Mouse (Mus musculus): ENCODE results near the gene Trim47. TPM values are rescaled to one million over a fixed set of nuclear protein-coding genes. Genes with fewer than 3 reads are reported as not detected.

Trim47 gene
- polyA plus RNA-seq, 1 experiment from 2014 or later = 16.1 TPM

GRCm38 (mm10) chr11:116076836-116077235 lies 50.2 kb downstream of the Trim47 start:
- TF ChIP-seq CTCF (IDR thresholded peaks at IDR 0.05; ENCODE audit: low read depth) = no peak
- no peaks in the 10 kb centered on the region for H3K27me3 ChIP-seq (replicated peaks; ENCODE audit: control insufficient read depth, insufficient read depth, low read length)
- H3K9me3 ChIP-seq (ENCODE audit: control insufficient read depth) = no peaks in the 10 kb centered on the region
- peak overlapping the region; percentile 64 for H3K4me2 ChIP-seq (replicated peaks; ENCODE audit: low read depth)
- 77% methylated on average over 7 of the region's 7 CpGs for WGBS
- peaks cover 4% of the 10 kb centered on the region; the same call in 1 of the 2 replicates for H3K4me1 ChIP-seq (replicated peaks; ENCODE audit: control insufficient read depth, insufficient read depth, low read length)
- H3K9ac ChIP-seq (ENCODE audit: low read depth, low read length) = peak overlapping the region; percentile 40; the same call in 1 of the 2 replicates
- H3K36me3 ChIP-seq (ENCODE audit: control insufficient read depth, insufficient read depth) = peaks cover 29% of the 10 kb centered on the region
- ATAC-seq = no peak
- H3K4me3 ChIP-seq (ENCODE audit: low read depth, low read length) = peak overlapping the region; percentile 29; the same call in 1 of the 2 replicates
- no peak overlapping the region for H3K27ac ChIP-seq (ENCODE audit: low read depth, low read length)

- H3K4me2 ChIP-seq (replicated peaks; ENCODE audit: low read depth) = no peak overlapping the region
- H3K4me1 ChIP-seq (replicated peaks; ENCODE audit: control insufficient read depth, insufficient read depth, low read length) = peaks cover 4% of the 10 kb centered on the region; the same call in 1 of the 2 replicates
- no peaks in the 10 kb centered on the region for H3K9me3 ChIP-seq (ENCODE audit: control insufficient read depth)
- no peak overlapping the region for H3K4me3 ChIP-seq (ENCODE audit: low read depth, low read length)
- ATAC-seq = no peak
- H3K27me3 ChIP-seq (replicated peaks; ENCODE audit: control insufficient read depth, insufficient read depth, low read length) = no peaks in the 10 kb centered on the region
- WGBS = 74% methylated on average over 7 of the region's 7 CpGs
- no peak overlapping the region for H3K9ac ChIP-seq (ENCODE audit: low read depth, low read length)
- no peak for TF ChIP-seq CTCF (IDR thresholded peaks at IDR 0.05; ENCODE audit: low read depth)
- H3K27ac ChIP-seq (ENCODE audit: low read depth, low read length) = no peak overlapping the region
- H3K36me3 ChIP-seq (ENCODE audit: control insufficient read depth, insufficient read depth) = peaks cover 22% of the 10 kb centered on the region
Observed at GRCm38 (mm10) chr11:116076266-116076540, 50.8 kb downstream of the Trim47 start.

- Histone ChIP-seq H3K4me1 (replicated peaks; ENCODE audit: control insufficient read depth, insufficient read depth, low read length) (peaks cover 4% of the 10 kb centered on the region; the same call in 1 of the 2 replicates), H3K4me2 (replicated peaks; ENCODE audit: low read depth) (no peak overlapping the region), H3K36me3 (ENCODE audit: control insufficient read depth, insufficient read depth) (peaks cover 17% of the 10 kb centered on the region), H3K9me3 (ENCODE audit: control insufficient read depth) (no peaks in the 10 kb centered on the region), H3K27ac (ENCODE audit: low read depth, low read length) (no peak overlapping the region), H3K4me3 (ENCODE audit: low read depth, low read length) (no peak overlapping the region), H3K27me3 (replicated peaks; ENCODE audit: control insufficient read depth, insufficient read depth, low read length) (no peaks in the 10 kb centered on the region), H3K9ac (ENCODE audit: low read depth, low read length) (no peak overlapping the region)
- no peak for ATAC-seq
- TF ChIP-seq CTCF (IDR thresholded peaks at IDR 0.05; ENCODE audit: low read depth) = no peak
- WGBS = 52% methylated on average over 20 of the region's 20 CpGs
Observed at GRCm38 (mm10) chr11:116075539-116076265, 51.3 kb downstream of the Trim47 start.

GRCm38 (mm10) chr11:116074436-116074991 lies 52.5 kb downstream of the Trim47 start:
- no peak for ATAC-seq

GRCm38 (mm10) chr11:116072608-116073007 lies 54.4 kb downstream of the Trim47 start:
- H3K27ac ChIP-seq (ENCODE audit: low read depth, low read length) = no peak overlapping the region
- no peaks in the 10 kb centered on the region; the same call in 1 of the 2 replicates for H3K4me1 ChIP-seq (replicated peaks; ENCODE audit: control insufficient read depth, insufficient read depth, low read length)
- no peaks in the 10 kb centered on the region for H3K36me3 ChIP-seq (ENCODE audit: control insufficient read depth, insufficient read depth)
- no peaks in the 10 kb centered on the region for H3K27me3 ChIP-seq (replicated peaks; ENCODE audit: control insufficient read depth, insufficient read depth, low read length)
- 78% methylated on average over 3 of the region's 3 CpGs for WGBS
- no peaks in the 10 kb centered on the region for H3K9me3 ChIP-seq (ENCODE audit: control insufficient read depth)
- TF ChIP-seq CTCF (IDR thresholded peaks at IDR 0.05; ENCODE audit: low read depth) = no peak
- no peak overlapping the region for H3K9ac ChIP-seq (ENCODE audit: low read depth, low read length)
- no peak for ATAC-seq
- H3K4me2 ChIP-seq (replicated peaks; ENCODE audit: low read depth) = no peak overlapping the region
- no peak overlapping the region for H3K4me3 ChIP-seq (ENCODE audit: low read depth, low read length)

More at GRCm38 (mm10) chr11:116074436-116074991, 52.5 kb downstream of the Trim47 start:
- WGBS = 73% methylated on average over 7 of the region's 7 CpGs
- Histone ChIP-seq H3K4me1 (replicated peaks; ENCODE audit: control insufficient read depth, insufficient read depth, low read length) (peaks cover 4% of the 10 kb centered on the region; the same call in 1 of the 2 replicates), H3K27me3 (replicated peaks; ENCODE audit: control insufficient read depth, insufficient read depth, low read length) (no peaks in the 10 kb centered on the region), H3K4me2 (replicated peaks; ENCODE audit: low read depth) (no peak overlapping the region), H3K9me3 (ENCODE audit: control insufficient read depth) (no peaks in the 10 kb centered on the region), H3K36me3 (ENCODE audit: control insufficient read depth, insufficient read depth) (peaks cover 5% of the 10 kb centered on the region), H3K27ac (ENCODE audit: low read depth, low read length) (no peak overlapping the region), H3K4me3 (ENCODE audit: low read depth, low read length) (no peak overlapping the region), H3K9ac (ENCODE audit: low read depth, low read length) (no peak overlapping the region)
- no peak for TF ChIP-seq CTCF (IDR thresholded peaks at IDR 0.05; ENCODE audit: low read depth)

- TF ChIP-seq CTCF (IDR thresholded peaks at IDR 0.05; ENCODE audit: low read depth) = peak; percentile 56
- H3K4me1 ChIP-seq (replicated peaks; ENCODE audit: control insufficient read depth, insufficient read depth, low read length) = no peaks in the 10 kb centered on the region; the same call in 1 of the 2 replicates
- no peak overlapping the region for H3K4me3 ChIP-seq (ENCODE audit: low read depth, low read length)
- no peaks in the 10 kb centered on the region for H3K27me3 ChIP-seq (replicated peaks; ENCODE audit: control insufficient read depth, insufficient read depth, low read length)
- no peak overlapping the region for H3K4me2 ChIP-seq (replicated peaks; ENCODE audit: low read depth)
- H3K9ac ChIP-seq (ENCODE audit: low read depth, low read length) = no peak overlapping the region
- no peaks in the 10 kb centered on the region for H3K36me3 ChIP-seq (ENCODE audit: control insufficient read depth, insufficient read depth)
- no peaks in the 10 kb centered on the region for H3K9me3 ChIP-seq (ENCODE audit: control insufficient read depth)
- 63% methylated on average over 5 of the region's 5 CpGs for WGBS
- no peak overlapping the region for H3K27ac ChIP-seq (ENCODE audit: low read depth, low read length)
- no peak for ATAC-seq
Observed at GRCm38 (mm10) chr11:116071510-116071909, 55.5 kb downstream of the Trim47 start.
